Mouse (Mus musculus): ENCODE measurements at regions not wholly inside any gene's neighbourhood (a gene's known extent, or its start where the extent isn't known, plus 50 kb on each side); places are given as distances from the start of the nearest gene placed in this dataset.

DNA sequence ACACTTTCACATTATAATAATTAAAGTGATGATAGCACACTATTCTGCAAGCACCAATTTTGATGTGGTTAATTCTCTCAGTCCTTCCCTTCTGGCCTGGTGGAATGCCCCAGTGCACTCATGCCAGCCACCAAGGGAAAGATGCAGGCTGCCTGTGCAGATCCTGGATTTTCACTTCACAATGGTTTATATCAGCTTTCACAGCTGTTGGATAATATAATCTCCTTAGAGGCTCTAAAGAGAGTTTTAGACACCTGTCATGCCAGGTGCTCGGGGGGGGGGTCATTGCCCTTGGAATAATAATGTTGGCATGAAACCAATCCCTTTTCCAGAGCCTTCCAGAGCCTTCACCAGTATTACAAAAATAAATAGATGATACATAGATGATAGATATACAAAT lies 377.1 kb downstream of the Zbbx start:
- Histone ChIP-seq H3K9me3 (ENCODE audit: control insufficient read depth, low read length) (no peaks in the 10 kb centered on the region), H3K27me3 (ENCODE audit: control insufficient read depth, insufficient read depth, low read length) (no peaks in the 10 kb centered on the region), H3K4me1 (ENCODE audit: control insufficient read depth, insufficient read depth, low read length) (no peaks in the 10 kb centered on the region), H3K27ac (replicated peaks; ENCODE audit: low read depth, low read length) (no peak overlapping the region), H3K9ac (replicated peaks; ENCODE audit: low read length) (no peak overlapping the region), H3K4me3 (replicated peaks; ENCODE audit: low read depth, low read length) (no peak overlapping the region), H3K4me2 (ENCODE audit: low read length) (no peak overlapping the region), H3K36me3 (ENCODE audit: control insufficient read depth, insufficient read depth, low read length) (no peaks in the 10 kb centered on the region)
- 55% methylated on average over 1 of the region's 1 CpGs for WGBS
- no peak for ATAC-seq (ENCODE audit: low FRiP score, low TSS enrichment)
- peak; percentile 13 for DNase-seq

- Histone ChIP-seq H3K27ac (replicated peaks; ENCODE audit: low read depth, low read length) (no peak overlapping the region), H3K9me3 (ENCODE audit: control insufficient read depth, low read length) (no peaks in the 10 kb centered on the region), H3K36me3 (ENCODE audit: control insufficient read depth, insufficient read depth, low read length) (no peaks in the 10 kb centered on the region), H3K4me3 (replicated peaks; ENCODE audit: low read depth, low read length) (no peak overlapping the region), H3K4me2 (ENCODE audit: low read length) (no peak overlapping the region), H3K4me1 (ENCODE audit: control insufficient read depth, insufficient read depth, low read length) (no peaks in the 10 kb centered on the region), H3K9ac (replicated peaks; ENCODE audit: low read length) (no peak overlapping the region), H3K27me3 (ENCODE audit: control insufficient read depth, insufficient read depth, low read length) (no peaks in the 10 kb centered on the region)
- WGBS, result 85% methylated on average over 5 of the region's 5 CpGs
- ATAC-seq (ENCODE audit: low FRiP score, low TSS enrichment) (no peak), DNase-seq (peak; percentile 11)
Measured at GRCm38 (mm10) chr3:74778337-74778736, 386.5 kb downstream of the Zbbx start.

DNA sequence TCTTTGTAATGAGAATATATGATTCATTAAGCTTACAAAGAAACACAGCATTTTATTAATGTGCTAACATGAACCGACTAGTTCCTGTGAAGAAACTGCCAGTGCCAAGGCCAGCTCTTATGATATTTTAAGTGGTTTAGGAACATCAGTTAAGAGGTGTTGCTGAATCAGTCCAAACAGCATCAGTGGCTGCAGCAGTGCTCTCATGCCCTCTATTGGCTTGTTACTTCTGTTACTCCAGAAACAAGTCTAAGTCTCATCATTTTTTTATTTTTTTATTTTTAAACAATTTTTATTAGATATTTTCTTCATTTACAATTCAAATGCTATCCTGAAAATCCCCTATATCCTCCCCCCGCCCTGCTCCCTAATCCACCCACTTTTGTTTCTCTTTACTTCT lies 422.7 kb downstream of the Zbbx start:
- Histone ChIP-seq H3K4me1 (ENCODE audit: control insufficient read depth, insufficient read depth, low read length) (no peaks in the 10 kb centered on the region), H3K27ac (replicated peaks; ENCODE audit: low read depth, low read length) (no peak overlapping the region), H3K4me2 (ENCODE audit: low read length) (no peak overlapping the region), H3K4me3 (replicated peaks; ENCODE audit: low read depth, low read length) (no peak overlapping the region), H3K9ac (replicated peaks; ENCODE audit: low read length) (no peak overlapping the region), H3K9me3 (ENCODE audit: control insufficient read depth, low read length) (no peaks in the 10 kb centered on the region), H3K36me3 (ENCODE audit: control insufficient read depth, insufficient read depth, low read length) (no peaks in the 10 kb centered on the region), H3K27me3 (ENCODE audit: control insufficient read depth, insufficient read depth, low read length) (no peaks in the 10 kb centered on the region)
- ATAC-seq (ENCODE audit: low FRiP score, low TSS enrichment) (no peak), DNase-seq (peak; percentile 42)
- 86% methylated on average over 2 of the region's 2 CpGs for WGBS

DNA sequence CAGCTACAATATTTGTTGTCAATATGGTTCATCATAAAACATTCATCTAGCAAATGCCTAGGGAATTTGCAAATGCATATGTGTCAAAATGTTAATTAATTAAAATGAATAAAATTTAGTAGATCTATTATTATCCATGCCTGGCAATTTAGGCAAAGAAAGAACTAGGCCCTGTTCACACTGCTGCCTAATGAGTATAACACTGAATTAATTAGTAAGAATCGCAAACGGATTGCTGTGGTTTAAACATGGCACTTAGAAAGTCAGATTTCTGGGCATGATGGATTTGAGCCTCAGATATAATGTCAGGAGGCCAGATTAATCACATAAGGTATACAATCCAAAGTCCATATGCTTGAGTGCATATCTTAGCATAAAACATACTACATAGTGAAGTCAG lies 425.1 kb downstream of the Zbbx start:
- Histone ChIP-seq H3K9me3 (ENCODE audit: control insufficient read depth, low read length) (no peaks in the 10 kb centered on the region), H3K4me3 (replicated peaks; ENCODE audit: low read depth, low read length) (no peak overlapping the region), H3K36me3 (ENCODE audit: control insufficient read depth, insufficient read depth, low read length) (no peaks in the 10 kb centered on the region), H3K4me2 (ENCODE audit: low read length) (no peak overlapping the region), H3K9ac (replicated peaks; ENCODE audit: low read length) (no peak overlapping the region), H3K27me3 (ENCODE audit: control insufficient read depth, insufficient read depth, low read length) (no peaks in the 10 kb centered on the region), H3K4me1 (ENCODE audit: control insufficient read depth, insufficient read depth, low read length) (no peaks in the 10 kb centered on the region), H3K27ac (replicated peaks; ENCODE audit: low read depth, low read length) (no peak overlapping the region)
- DNase-seq (no peak), ATAC-seq (ENCODE audit: low FRiP score, low TSS enrichment) (no peak)
- 72% methylated on average over 2 of the region's 2 CpGs for WGBS

Data from midbrain, embryonic 14.5 days (tissue).